9 mouse cellular contexts compared by ENCODE assay signal in genomic region chr11:76571613-76571929, GRCm38 (mm10). TPM values are rescaled to one million over a fixed set of nuclear protein-coding genes. Genes with fewer than 3 reads are reported as not detected.
A peak's percentile ranks its signal among the peaks of the same experiment; 100 is the strongest.
DNase-seq lines count a peak whose midpoint lies in the region; ATAC-seq and TF ChIP-seq lines count a peak whose summit lies in the region.
"Had no signal": no experiment of that assay in that cellular context is flagged by ENCODE, and none has a peak within 500 bp of the region (broad histone marks: within the 10 kb centered on the region; RNA-seq: fewer than 3 reads in every experiment).

No protein-coding gene starts in this region.

- H3K4me2 ChIP-seq in heart, postnatal 0 days (ENCODE audit: low read depth, low read length): peak overlapping the region; percentile 98
- peak overlapping the region; percentile 97 for H3K4me2 ChIP-seq in hindbrain, embryonic 11.5 days (replicated peaks; ENCODE audit: low read depth, low read length)

- no peak for ATAC-seq in heart, postnatal 0 days (ENCODE audit: insufficient read depth, low read depth)
- ATAC-seq in hindbrain, embryonic 11.5 days (ENCODE audit: low FRiP score): peak; percentile 58; the same call in 1 of the 2 replicates
- ATAC-seq in CD4-positive, CD25-positive, alpha-beta regulatory T cell, adult 4 months: no peak

- DNase-seq in heart, postnatal 0 days (ENCODE audit: low spot score): no peak
- no peak for DNase-seq in heart, adult 9 months (ENCODE audit: low spot score in 2 of 2)
- no peak for DNase-seq in hindbrain, embryonic 11.5 days (ENCODE audit: low spot score)
- no peak for DNase-seq in midbrain, embryonic 10.5 days (ENCODE audit: low spot score)
- DNase-seq in thymus, postnatal 4 days: no peak
- DNase-seq in thymus, adult 18-20 months: no peak
- DNase-seq: lung, adult 18-20 months had no signal

- no peak for TF ChIP-seq CTCF in heart, postnatal 0 days (IDR thresholded peaks at IDR 0.05; ENCODE audit: low read depth)

- no peaks in the 10 kb centered on the region for H3K4me1 ChIP-seq in heart, postnatal 0 days (ENCODE audit: control insufficient read depth, insufficient read depth)
- H3K4me1 ChIP-seq in brown adipose tissue, adult 24 weeks (ENCODE audit: control insufficient read depth, insufficient read depth, insufficient read length, low read length): peaks cover 4% of the 10 kb centered on the region
- peaks cover 11% of the 10 kb centered on the region for H3K4me1 ChIP-seq in hindbrain, embryonic 11.5 days (replicated peaks; ENCODE audit: control insufficient read depth, insufficient read depth, low read length)
- H3K4me1 ChIP-seq in midbrain, embryonic 10.5 days: peaks cover 61% of the 10 kb centered on the region

- no peaks in the 10 kb centered on the region for H3K36me3 ChIP-seq in heart, postnatal 0 days (replicated peaks; ENCODE audit: control insufficient read depth, insufficient read depth, low read length)
- H3K36me3 ChIP-seq in hindbrain, embryonic 11.5 days (ENCODE audit: control insufficient read depth, insufficient read depth, low read length): no peaks in the 10 kb centered on the region
- H3K36me3 ChIP-seq in midbrain, embryonic 10.5 days: no peaks in the 10 kb centered on the region

- peak overlapping the region; percentile 59 for H3K4me3 ChIP-seq in heart, postnatal 0 days (ENCODE audit: low read depth, low read length)
- peak overlapping the region; percentile 46 for H3K4me3 ChIP-seq in brown adipose tissue, adult 24 weeks (ENCODE audit: insufficient read depth, low read depth, low read length)
- H3K4me3 ChIP-seq in hindbrain, embryonic 11.5 days (ENCODE audit: low read depth, low read length): peak overlapping the region; percentile 76
- H3K4me3 ChIP-seq in midbrain, embryonic 10.5 days: peak overlapping the region; percentile 71

- peaks cover 33% of the 10 kb centered on the region for H3K27me3 ChIP-seq in heart, postnatal 0 days (ENCODE audit: control insufficient read depth, insufficient read depth, low read length)
- no peaks in the 10 kb centered on the region for H3K27me3 ChIP-seq in hindbrain, embryonic 11.5 days (ENCODE audit: control insufficient read depth, insufficient read depth, low read length)
- H3K27me3 ChIP-seq in midbrain, embryonic 10.5 days (ENCODE audit: low read depth, poor library complexity, severe bottlenecking): peaks cover 55% of the 10 kb centered on the region

- H3K9me3 ChIP-seq in heart, postnatal 0 days (replicated peaks; ENCODE audit: control insufficient read depth, low read length): no peaks in the 10 kb centered on the region
- H3K9me3 ChIP-seq in hindbrain, embryonic 11.5 days (ENCODE audit: control insufficient read depth, low read length): no peaks in the 10 kb centered on the region
- no peaks in the 10 kb centered on the region for H3K9me3 ChIP-seq in midbrain, embryonic 10.5 days (replicated peaks)

- WGBS in heart, postnatal 0 days: 16% methylated on average over 9 of the region's 9 CpGs
- WGBS in hindbrain, embryonic 11.5 days: 4% methylated on average over 9 of the region's 9 CpGs
- WGBS in midbrain, embryonic 10.5 days: 3% methylated on average over 9 of the region's 9 CpGs

- H3K9ac ChIP-seq in heart, postnatal 0 days (replicated peaks; ENCODE audit: low read depth, low read length): 0 out of 2 replicates have a peak overlapping the region, but pooled peaks have one; percentile 30
- peak overlapping the region; percentile 86 for H3K9ac ChIP-seq in hindbrain, embryonic 11.5 days (ENCODE audit: low read depth, low read length)

- no peak for TF ChIP-seq EP300 in heart, postnatal 0 days (IDR thresholded peaks at IDR 0.05; ENCODE audit: low read depth)

- no peak overlapping the region for H3K27ac ChIP-seq in heart, postnatal 0 days (ENCODE audit: low read depth)
- no peak overlapping the region for H3K27ac ChIP-seq in brown adipose tissue, adult 24 weeks (replicated peaks; ENCODE audit: low read depth, low read length)
- H3K27ac ChIP-seq in hindbrain, embryonic 11.5 days (ENCODE audit: low read depth, low read length): no peak overlapping the region
- peak overlapping the region; percentile 89 for H3K27ac ChIP-seq in midbrain, embryonic 10.5 days (replicated peaks)

RNA-seq across cellular contexts. Expression of gene Abr, which starts 50.5 kb away (rescaled TPM):
- total RNA-seq in heart, postnatal 0 days (2014; rRNA removed; ENCODE audit: low replicate concordance): 37.3 and 48.9 TPM in 2 replicates
- 12.1 and 14.1 TPM in 2 replicates for polyA plus RNA-seq in heart, postnatal 0 days (2015; fragmentation: Nextera tagmentation; extraction: Ambion mirVana)
- polyA plus RNA-seq in brown adipose tissue, adult 24 weeks (2012; ENCODE audit: insufficient read depth, insufficient read length, missing spikeins): 2.4 and 3.6 TPM in 2 replicates
- 35.8 and 41.7 TPM in 2 replicates for polyA plus RNA-seq in hindbrain, embryonic 11.5 days (2014; fragmentation: Nextera tagmentation; extraction: Ambion mirVana)
- polyA plus RNA-seq in midbrain, embryonic 10.5 days (2016; fragmentation: Nextera tagmentation; extraction: Ambion mirVana): 26.9 and 37.6 TPM in 2 replicates
- 10 to 100 TPM; 14.5 to 14.6 TPM for polyA plus RNA-seq in CD4-positive, CD25-positive, alpha-beta regulatory T cell, adult 4 months (2017; shearing (Covaris generic))
